Mouse (Mus musculus): ENCODE measurements around the gene Sva. TPM values are rescaled to one million over a fixed set of nuclear protein-coding genes. Genes with fewer than 3 reads are reported as not detected.

The Sva gene
- not detected for polyA plus RNA-seq (2017; shearing (Covaris generic))

DNA sequence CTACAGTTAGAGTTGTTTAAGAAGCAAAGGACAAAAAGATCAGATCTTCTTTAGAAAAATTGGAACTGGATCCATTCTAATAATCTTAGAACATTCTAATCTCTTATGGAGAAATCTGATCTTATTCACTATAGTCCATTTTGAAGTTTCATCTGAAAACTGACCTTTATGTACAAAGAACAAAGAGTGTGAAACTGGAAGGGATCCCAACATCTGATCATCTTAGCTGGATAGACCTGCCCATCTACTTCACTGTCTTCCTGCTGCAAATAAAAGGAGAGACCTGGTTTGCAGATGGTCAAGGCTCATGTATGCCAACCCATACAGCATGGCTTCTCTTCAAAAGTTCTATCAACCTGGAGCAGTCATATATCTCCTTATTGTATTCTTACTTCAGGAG is at the start of gene Sva:
TSS of gene Sva (plus strand) at position 301 of the 400 bp plus-strand sequence.

Other genes with a start within 250 kb of the Sva start
- 9.2 TPM for gene Pip, start 190.9 kb upstream of the Sva start, polyA plus RNA-seq (2017; shearing (Covaris generic))
- gene Sval2, start 185.4 kb upstream of the Sva start, polyA plus RNA-seq (2017; shearing (Covaris generic)): not detected
- not detected for gene Sval1, start 86.8 kb upstream of the Sva start, polyA plus RNA-seq (2017; shearing (Covaris generic))
- not detected for gene Sval3, start 70.3 kb upstream of the Sva start, polyA plus RNA-seq (2017; shearing (Covaris generic))
- gene Tas2r139, start 102.5 kb downstream of the Sva start, polyA plus RNA-seq (2017; shearing (Covaris generic)): not detected
- gene Tas2r144, start 176.9 kb downstream of the Sva start, polyA plus RNA-seq (2017; shearing (Covaris generic)): not detected
- gene Gstk1, start 207.5 kb downstream of the Sva start, polyA plus RNA-seq (2017; shearing (Covaris generic)): 13.3 TPM
- not detected for gene Tmem139, start 223.6 kb downstream of the Sva start, polyA plus RNA-seq (2017; shearing (Covaris generic))
- gene Casp2, start 226.6 kb downstream of the Sva start, polyA plus RNA-seq (2017; shearing (Covaris generic)): 65.2 TPM
- gene Clcn1, start 248.3 kb downstream of the Sva start, polyA plus RNA-seq (2017; shearing (Covaris generic)): not detected